Mouse (Mus musculus) layer of hippocampus, postnatal 36 days (tissue): ENCODE results near the gene Idh1. TPM values are rescaled to one million over a fixed set of nuclear protein-coding genes. Genes with fewer than 3 reads are reported as not detected.

Experiments used
- DNase-seq, 2 experiments: peaks; one replicate each; pipeline ENCODE4 v3.0.0; 2022
- total RNA-seq, 2 experiments: library from RNA; stranded (reverse); gene quantifications; 2 replicates each; pipeline ENCODE4 v1.2.3; 2021

The Idh1 gene
- total RNA-seq, 2 experiments from 2014 or later, result 45.6 to 48.5 TPM

DNA sequence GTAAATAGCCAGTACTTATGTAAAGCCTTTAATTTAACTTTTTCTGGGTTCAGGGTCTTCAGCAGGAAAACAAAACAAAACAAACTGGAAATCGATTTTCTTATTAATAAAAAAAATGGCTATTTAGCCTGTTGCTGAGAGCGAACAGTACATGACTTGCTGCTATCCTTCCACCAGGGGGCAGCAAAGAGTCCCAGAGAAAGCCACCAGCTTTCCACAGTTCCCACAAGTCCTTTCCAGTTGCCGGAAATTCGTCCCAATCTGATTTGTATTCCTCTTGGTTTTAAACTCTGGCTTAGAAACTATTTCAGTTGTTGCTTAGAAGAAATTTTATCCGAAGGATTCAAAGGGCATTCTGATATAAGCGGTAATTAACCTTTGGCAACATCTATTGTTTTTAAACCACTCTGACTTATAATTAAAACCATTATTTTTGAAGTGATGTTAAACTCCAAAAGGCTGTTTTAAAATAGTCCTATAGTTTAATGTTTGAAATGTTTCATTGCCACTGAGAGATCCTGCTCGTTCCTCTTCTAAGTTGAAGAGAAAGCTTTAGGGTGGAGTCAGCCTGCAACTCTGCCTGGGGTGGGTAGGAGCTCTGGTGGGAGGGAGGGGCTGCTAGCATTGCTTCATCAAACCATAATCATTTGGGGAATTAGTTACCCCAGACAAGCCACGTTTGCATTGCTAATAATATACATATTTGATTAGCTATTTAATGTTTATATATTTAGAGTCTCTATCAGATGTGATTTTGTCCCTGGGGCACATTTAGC, 74.1 kb downstream of the Idh1 start:
- DNase-seq, result peak; percentile 52 to 66

DNA sequence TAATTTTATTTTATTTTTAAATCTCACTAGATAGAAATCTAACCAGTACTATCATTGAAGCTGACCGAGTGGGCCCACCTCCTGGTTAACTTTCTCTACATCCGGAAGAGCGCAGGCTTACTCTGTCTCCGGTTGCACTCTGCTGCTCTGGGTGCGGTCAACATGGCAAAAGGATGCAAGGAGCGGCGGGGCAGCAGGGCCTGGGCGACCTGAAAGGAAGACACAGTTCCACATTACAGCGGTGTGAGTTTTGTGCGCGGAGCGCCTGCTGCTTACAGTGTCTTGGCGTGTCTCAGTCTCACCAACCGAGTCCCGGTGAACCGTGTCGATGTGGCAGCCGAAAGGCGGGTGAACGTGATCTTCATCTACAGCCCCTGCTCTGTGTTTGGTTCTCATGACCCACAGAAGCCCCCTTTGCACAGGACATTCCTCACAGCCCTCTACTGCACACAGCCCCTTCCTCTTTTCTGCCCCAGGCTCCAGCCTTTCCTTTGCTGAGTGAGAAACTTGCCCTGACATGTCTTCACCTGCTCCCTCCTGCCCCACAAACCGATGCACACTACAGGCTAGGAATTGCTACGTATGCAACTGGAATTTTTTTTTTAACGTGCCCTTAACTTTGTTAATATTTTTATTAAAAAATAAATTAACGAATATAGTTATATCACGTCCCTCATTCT, 76.4 kb downstream of the Idh1 start:
- DNase-seq, result no peak

DNA sequence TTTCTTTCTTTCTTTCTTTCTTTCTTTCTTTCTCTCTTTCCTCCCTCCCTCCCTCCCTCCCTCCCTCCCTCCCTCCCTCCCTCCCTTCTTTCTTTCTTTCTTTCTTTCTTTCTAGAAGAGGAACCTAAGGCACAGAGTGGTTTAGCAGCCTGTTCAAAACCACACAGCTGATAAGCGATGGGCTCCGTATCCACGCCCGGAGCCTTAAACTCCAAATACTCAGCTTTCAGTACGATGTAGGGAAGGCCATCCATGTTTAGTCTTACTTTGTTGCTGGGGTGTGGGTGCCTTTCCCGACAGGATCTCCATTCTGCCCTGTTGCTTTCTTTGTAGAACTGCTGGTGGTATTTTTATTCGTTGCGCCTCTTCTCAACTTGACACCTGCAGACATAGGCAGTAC, 77.1 kb downstream of the Idh1 start:
- no peak for DNase-seq

Other genes with a start within 250 kb of the Idh1 start
- 10 to 100 TPM; 30.7 to 35.0 TPM for gene Plekhm3, start 229.7 kb downstream of the Idh1 start, total RNA-seq
- not detected for gene Akr1cl, start 153.7 kb downstream of the Idh1 start, total RNA-seq
- gene Cryge, start 135.4 kb downstream of the Idh1 start, total RNA-seq, result not detected
- gene Crygd, start 123.0 kb downstream of the Idh1 start, total RNA-seq, result not detected
- not detected for gene Crygc, start 112.8 kb downstream of the Idh1 start, total RNA-seq
- not detected for gene Crygb, start 104.2 kb downstream of the Idh1 start, total RNA-seq
- 1 to 10 TPM; 1.1 to 1.8 TPM for gene Cryga, start 83.1 kb downstream of the Idh1 start, total RNA-seq
- not detected for gene Gm28845, start 66.9 kb downstream of the Idh1 start, total RNA-seq
- gene D630023F18Rik, start 63.3 kb downstream of the Idh1 start, total RNA-seq, result 1 to 10 TPM; 7.9 to 9.9 TPM
- gene Pikfyve, start 183 bp upstream of the Idh1 start, total RNA-seq, result 10 to 100 TPM; 41.9 to 44.0 TPM
- under 1 TPM; 0.17 to 0.30 TPM for gene Pth2r, start 95.6 kb upstream of the Idh1 start, total RNA-seq